Mouse (Mus musculus) lung, adult 2 months (tissue): ENCODE measurements around the gene Slc35b2. TPM values are rescaled to one million over a fixed set of nuclear protein-coding genes. Genes with fewer than 3 reads are reported as not detected.
A peak's percentile ranks its signal among the peaks of the same experiment; 100 is the strongest.

Experiments used
- DNase-seq: peaks from one replicate; pipeline ENCODE4 v3.0.0; 2022
- H3K4me1 ChIP-seq: fragments of 200-500 bp; 2 replicates; pipeline ENCODE4 v1.6.1; 2011; ENCODE audit warnings: low read length; ENCODE audit not compliant: control insufficient read depth, insufficient read depth
- H3K4me3 ChIP-seq: fragments of 200-500 bp; replicated peaks from 2 replicates; pipeline ENCODE3; 2011; ENCODE audit warnings: low read depth, mild to moderate bottlenecking, control low read depth, low read length; ENCODE audit errors: extremely low read depth
- CTCF ChIP-seq: fragments of 200-500 bp; IDR thresholded peaks from 2 replicates; pipeline ENCODE4 v1.5.1; 2011; ENCODE audit warnings: mild to moderate bottlenecking, low read length, control low read depth; ENCODE audit not compliant: insufficient read depth
- POLR2A ChIP-seq: fragments of 200-500 bp; IDR thresholded peaks from 2 replicates; pipeline ENCODE4 v1.6.1; 2011; ENCODE audit warnings: low read depth, mild to moderate bottlenecking, control low read depth, low read length, borderline replicate concordance; ENCODE audit errors: extremely low read depth
- WGBS: fragments of 180-500 bp; shearing (Covaris S2); methylation state at CpG from one replicate; pipeline ENCODE4 v1.1.7; 2018; 5-methylcytosine and 5-hydroxymethylcytosine counted together
- polyA plus RNA-seq: library from polyadenylated mRNA; depleted of rRNA; stranded (reverse); fragments of >200 nt; gene quantifications from 2 replicates; pipeline ENCODE4 v1.2.3, GENCODE M21; 2012

The Slc35b2 gene
- polyA plus RNA-seq, 1 experiment: 89.9 TPM

GRCm38 (mm10) chr17:45580958-45581477 lies 17.3 kb downstream of the Slc35b2 start:
- DNase-seq: no peak
- Histone ChIP-seq H3K4me3 (no peak overlapping the region), H3K4me1 (peaks cover 22% of the 10 kb centered on the region)
- 16% methylated on average over 12 of the region's 12 CpGs for WGBS
- TF ChIP-seq POLR2A: no peak
- TF ChIP-seq CTCF: no peak

DNA sequence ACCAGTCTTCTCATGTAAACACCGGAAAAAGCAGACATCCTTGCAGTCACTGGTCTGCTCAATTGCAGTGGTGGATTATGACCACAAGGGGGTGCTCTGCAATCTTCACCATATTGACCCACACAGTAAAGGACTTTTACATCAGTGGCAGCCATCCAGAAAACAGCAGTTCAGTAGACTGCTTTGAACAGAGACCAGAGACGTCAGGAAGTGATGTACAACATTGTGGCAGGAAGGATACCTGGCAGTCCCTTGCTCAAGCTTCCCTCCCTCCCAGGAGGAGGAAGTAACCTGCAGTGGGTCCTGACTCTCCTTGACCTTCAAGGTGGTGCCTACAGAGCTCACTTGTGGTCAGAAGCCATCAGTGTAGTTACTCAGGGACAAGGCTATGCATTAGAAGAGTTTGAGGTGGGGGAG lies 17.9 kb downstream of the Slc35b2 start:
- peak; percentile 64 for DNase-seq
- Histone ChIP-seq H3K4me3 (no peak overlapping the region), H3K4me1 (peaks cover 23% of the 10 kb centered on the region)
- no peak for TF ChIP-seq POLR2A
- peak; percentile 56 for TF ChIP-seq CTCF
- WGBS: 3% methylated on average over 2 of the region's 2 CpGs

DNA sequence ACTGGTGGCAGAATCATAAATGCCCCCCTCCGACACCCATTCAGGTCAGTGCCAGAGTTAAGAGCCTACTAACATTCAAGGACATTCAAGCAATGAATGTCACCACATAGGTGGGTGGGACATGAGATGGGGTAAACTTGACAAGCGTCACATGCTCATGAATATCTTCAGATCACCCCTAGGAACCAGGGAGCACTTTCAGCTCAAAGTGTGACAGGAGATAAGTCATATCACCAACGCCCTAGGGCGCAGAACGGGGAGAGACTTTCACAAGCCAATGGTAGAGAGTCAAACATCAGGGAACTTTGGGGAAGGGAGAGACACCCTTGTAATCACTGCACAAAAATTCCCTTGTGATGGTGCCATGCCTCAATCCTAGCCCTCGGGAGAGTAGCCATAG lies 18.5 kb downstream of the Slc35b2 start:
- DNase-seq: no peak
- H3K4me3 ChIP-seq: no peak overlapping the region
- TF ChIP-seq POLR2A: no peak
- no peak for TF ChIP-seq CTCF
- WGBS: 92% methylated on average over 6 of the region's 6 CpGs
- H3K4me1 ChIP-seq: peaks cover 23% of the 10 kb centered on the region

- no peak for DNase-seq
- TF ChIP-seq CTCF (peak; percentile 53), POLR2A (no peak)
- WGBS: 44% methylated on average over 6 of the region's 6 CpGs
- Histone ChIP-seq H3K4me1 (peaks cover 23% of the 10 kb centered on the region), H3K4me3 (no peak overlapping the region)
Observed at GRCm38 (mm10) chr17:45582715-45583355, 19.2 kb downstream of the Slc35b2 start.

- H3K4me1 ChIP-seq: peaks cover 23% of the 10 kb centered on the region
- peak; percentile 27; the same call in 1 of the 2 replicates for TF ChIP-seq POLR2A
- no peak for TF ChIP-seq CTCF
- WGBS: 23% methylated on average over 12 of the region's 12 CpGs
- peak; percentile 73 for DNase-seq
- H3K4me3 ChIP-seq: peak overlapping the region; percentile 10
Observed at GRCm38 (mm10) chr17:45584096-45584896, 20.6 kb downstream of the Slc35b2 start.

DNA sequence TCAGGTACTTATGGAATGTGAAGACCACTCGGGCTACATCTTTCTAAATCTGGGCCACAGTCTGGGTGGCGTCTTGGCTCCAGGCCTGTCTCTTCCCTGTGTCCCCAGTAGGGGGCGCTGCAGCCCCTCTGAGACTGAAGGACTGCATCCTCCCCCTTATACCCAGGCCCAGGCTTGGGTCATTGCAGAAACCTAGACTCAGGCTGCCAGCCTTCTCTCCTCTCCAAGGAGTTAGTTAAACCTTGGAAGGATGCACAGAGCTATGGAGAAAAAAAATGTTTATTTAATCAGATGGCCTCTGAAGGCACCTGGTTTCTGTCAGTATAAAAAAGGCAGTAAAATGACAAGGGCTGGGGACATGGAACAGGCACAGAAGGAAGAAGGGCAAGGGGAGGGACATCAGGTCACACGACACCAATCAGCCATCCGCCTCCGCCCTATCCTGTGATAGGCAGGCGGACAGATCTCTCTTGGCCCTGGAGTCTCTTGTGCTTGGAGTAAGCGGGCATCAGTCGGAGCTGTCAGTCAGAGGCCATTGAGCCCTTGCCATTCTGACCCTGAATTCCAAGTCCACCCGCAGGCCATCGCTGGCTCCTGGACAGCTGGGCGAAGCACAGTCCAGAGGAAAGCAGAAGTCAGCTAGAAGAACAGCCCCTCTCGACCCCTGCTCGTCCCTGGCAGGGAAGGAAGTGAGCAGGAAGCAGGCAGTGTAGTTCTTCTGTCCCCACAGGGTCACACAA lies 21.4 kb downstream of the Slc35b2 start:
- no peak overlapping the region for H3K4me3 ChIP-seq
- H3K4me1 ChIP-seq: peaks cover 23% of the 10 kb centered on the region
- WGBS: 19% methylated on average over 14 of the region's 14 CpGs
- TF ChIP-seq POLR2A (peak; percentile 37; the same call in 1 of the 2 replicates), CTCF (peak; percentile 77)
- DNase-seq: peak; percentile 60

DNA sequence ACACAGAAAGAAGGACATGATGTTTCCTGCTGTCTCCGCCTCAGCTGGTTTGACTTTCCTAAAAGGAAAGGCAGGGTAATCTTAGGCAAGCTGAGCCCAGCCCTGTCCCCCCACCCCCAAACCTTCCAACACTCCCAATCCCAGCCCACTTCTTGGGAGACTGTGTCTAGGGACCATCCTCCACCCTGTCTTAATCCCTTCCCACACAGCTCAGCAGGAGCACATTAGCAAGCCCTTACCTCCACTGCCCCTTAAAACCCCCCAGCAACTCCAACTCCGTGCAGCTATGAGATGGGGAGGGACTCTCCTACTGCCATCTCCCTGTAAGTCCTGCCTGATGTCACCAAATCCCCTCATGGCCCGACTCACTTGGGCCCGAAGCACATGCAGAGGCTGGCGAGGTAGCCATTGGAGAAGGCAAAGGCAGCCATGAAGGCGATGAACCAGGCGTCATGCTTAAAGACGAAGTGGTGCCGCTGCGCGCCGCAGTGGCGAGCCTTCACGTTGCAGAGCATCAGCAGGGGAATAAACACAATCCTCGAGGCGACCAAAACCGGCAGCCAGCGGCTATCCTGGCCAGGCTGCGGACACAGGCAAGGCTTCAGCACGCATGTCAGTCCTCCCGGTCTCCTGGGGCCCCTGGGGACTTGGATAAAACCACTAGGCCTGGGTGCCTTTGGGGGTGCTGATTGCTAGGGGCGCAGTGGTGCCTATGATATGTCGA lies 22.2 kb downstream of the Slc35b2 start:
- peaks cover 26% of the 10 kb centered on the region for H3K4me1 ChIP-seq
- H3K4me3 ChIP-seq: no peak overlapping the region
- no peak for DNase-seq
- 78% methylated on average over 23 of the region's 23 CpGs for WGBS
- TF ChIP-seq CTCF (no peak), POLR2A (no peak)

GRCm38 (mm10) chr17:45586449-45586837 lies 22.8 kb downstream of the Slc35b2 start:
- Histone ChIP-seq H3K4me1 (peaks cover 28% of the 10 kb centered on the region), H3K4me3 (no peak overlapping the region)
- no peak for TF ChIP-seq CTCF
- no peak for TF ChIP-seq POLR2A
- 93% methylated on average over 3 of the region's 3 CpGs for WGBS
- DNase-seq: no peak
